Mouse (Mus musculus) megakaryocyte, embryonic 14.5 days (primary cell): ENCODE results near the gene Ccdc122.

ENCODE experiments used
- FLI1 ChIP-seq: IDR thresholded peaks from 2 replicates; pipeline ENCODE4 v1.6.1; 2012; ENCODE audit warnings: low read length, inconsistent platforms, mixed read lengths
- GATA1 ChIP-seq: IDR thresholded peaks from 3 replicates; pipeline ENCODE4 v1.6.1; 2012; ENCODE audit warnings: mixed read lengths, low read length, inconsistent platforms, borderline replicate concordance

- TF ChIP-seq GATA1 (no peak), FLI1 (no peak)
Measured at GRCm38 (mm10) chr14:77069361-77069760, 32.8 kb downstream of the Ccdc122 start.
